Mouse (Mus musculus): Measurements from ENCODE around the gene Atg4b. TPM values are rescaled to one million over a fixed set of nuclear protein-coding genes. Genes with fewer than 3 reads are reported as not detected.
"Not testable (repeated sequence)": the region's sequence is repeated elsewhere in the genome, so short reads cannot be mapped to it uniquely, and the experiment has no call there.

The Atg4b gene
- polyA plus RNA-seq, 1 experiment from 2014 or later, result 80.1 TPM

DNA sequence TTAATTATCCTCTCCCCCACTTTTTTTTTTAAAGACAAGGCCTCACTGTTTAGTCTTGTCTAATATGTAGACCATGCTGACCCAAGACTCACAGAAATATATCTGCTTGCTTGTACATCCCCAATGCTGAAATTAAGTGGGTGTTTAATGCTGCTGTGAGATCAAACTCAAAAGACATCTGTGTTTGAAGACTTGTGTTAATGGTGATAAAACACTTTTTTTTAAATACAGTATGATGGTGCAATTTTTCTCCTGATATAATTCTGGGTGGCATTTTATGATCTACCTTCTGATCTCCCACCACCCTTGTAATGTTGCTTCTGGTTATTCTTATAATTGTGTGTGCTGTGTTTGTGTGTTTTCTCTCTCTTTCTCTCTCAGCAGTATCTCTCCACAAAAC is 4.9 kb downstream of the Atg4b start:
- H3K4me2 ChIP-seq, result peak overlapping the region; percentile 79
- H3K36me3 ChIP-seq, result no peaks in the 10 kb centered on the region
- peak overlapping the region; percentile 97; the same call in 1 of the 2 replicates for H3K4me3 ChIP-seq (replicated peaks)

DNA sequence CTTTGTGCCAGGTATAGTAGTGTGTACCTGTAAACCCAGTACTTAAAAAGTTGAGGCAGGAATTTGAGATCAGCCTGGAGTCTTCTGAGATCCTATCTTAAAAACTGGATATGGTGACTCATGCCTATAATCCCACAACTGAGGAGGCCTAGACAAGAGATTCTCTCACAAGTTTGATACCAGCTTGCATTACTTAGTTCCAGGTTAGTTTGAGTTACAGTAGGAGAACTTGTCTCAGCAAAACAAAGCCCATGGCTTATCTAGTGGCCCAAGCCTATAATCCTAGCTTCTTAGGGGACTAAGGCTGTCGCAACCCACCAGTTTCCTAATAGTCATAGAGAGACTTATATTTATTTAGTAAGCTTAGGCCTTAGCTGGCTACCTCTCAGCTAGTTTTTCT is 8.8 kb downstream of the Atg4b start:
- Histone ChIP-seq H3K27ac (replicated peaks) (no peak overlapping the region), H3K9me3 (replicated peaks) (no peaks in the 10 kb centered on the region), H3K4me2 (no peak overlapping the region), H3K4me1 (peaks cover 29% of the 10 kb centered on the region), H3K4me3 (replicated peaks) (no peak overlapping the region), H3K36me3 (no peaks in the 10 kb centered on the region), H3K9ac (replicated peaks) (no peak overlapping the region), H3K27me3 (replicated peaks) (no peaks in the 10 kb centered on the region)
- ATAC-seq (ENCODE audit: low FRiP score), result no peak
- WGBS, result 86% methylated on average over 1 of the region's 1 CpGs

More for the DNA sequence above, 4.9 kb downstream of the Atg4b start:
- Histone ChIP-seq H3K4me1 (peaks cover 41% of the 10 kb centered on the region), H3K27ac (replicated peaks) (no peak overlapping the region), H3K9me3 (replicated peaks) (no peaks in the 10 kb centered on the region), H3K9ac (replicated peaks) (no peak overlapping the region), H3K27me3 (replicated peaks) (no peaks in the 10 kb centered on the region)
- no peak for ATAC-seq (ENCODE audit: low FRiP score)

DNA sequence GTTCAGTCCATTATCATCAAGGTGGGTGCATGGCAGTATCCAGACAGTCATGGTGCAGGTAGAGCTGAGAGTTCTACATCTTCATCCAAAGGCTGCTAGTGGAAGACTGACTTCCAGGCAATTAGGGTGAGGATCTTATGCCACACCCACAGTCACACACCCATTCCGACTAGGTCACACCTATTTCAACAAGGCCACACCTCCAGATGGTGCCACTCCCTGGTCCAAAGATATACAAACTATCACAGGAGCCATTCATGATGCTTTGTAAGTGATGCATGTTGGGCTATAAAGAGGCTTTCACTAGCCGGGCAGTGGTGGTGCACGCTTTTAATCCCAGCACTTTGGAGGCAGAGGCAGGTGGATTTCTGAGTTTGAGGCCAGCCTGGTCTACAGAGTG is 12.2 kb downstream of the Atg4b start:
- H3K27me3 ChIP-seq (replicated peaks); H3K36me3 ChIP-seq; H3K4me1 ChIP-seq; H3K9me3 ChIP-seq (replicated peaks); H3K27ac ChIP-seq (replicated peaks); ATAC-seq (ENCODE audit: low FRiP score); H3K4me2 ChIP-seq; H3K9ac ChIP-seq (replicated peaks); H3K4me3 ChIP-seq (replicated peaks): not testable (repeated sequence)
- WGBS, result 94% methylated on average over 3 of the region's 3 CpGs

DNA sequence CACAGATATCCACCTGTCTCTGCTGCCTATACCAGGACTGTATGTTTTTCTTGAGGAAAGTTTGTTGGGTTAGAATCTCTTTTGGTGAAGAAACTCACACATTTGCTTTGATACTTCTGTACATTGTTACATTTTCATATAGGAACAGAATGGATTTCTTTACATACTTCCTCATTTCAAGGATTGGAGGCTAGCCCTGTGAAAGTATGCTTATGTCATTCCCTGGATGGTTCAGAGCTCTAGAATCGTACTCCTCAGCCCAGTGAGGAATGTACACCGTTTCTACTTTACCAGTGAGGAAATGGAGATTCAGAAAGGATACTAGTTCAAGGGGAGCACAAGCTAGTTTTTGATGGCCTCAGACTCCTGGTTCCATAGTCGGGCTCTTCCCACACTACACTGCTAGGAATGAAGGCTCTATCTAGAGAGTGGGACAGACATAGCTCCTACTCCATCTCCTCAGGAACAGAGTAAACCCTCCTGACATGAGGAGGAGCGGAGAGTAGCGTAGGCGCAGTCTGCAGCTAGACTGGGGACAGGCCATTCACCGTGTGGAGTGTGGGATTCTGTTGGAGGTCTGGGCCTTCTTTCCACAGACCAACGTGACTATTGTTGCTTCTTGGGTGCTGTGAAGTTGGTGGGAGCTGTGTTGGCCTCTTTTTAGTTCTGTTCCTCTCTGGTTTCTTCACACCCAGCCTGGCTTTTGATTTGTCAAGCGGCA is 13.7 kb downstream of the Atg4b start:
- ATAC-seq (ENCODE audit: low FRiP score), result no peak
- Histone ChIP-seq H3K9ac (replicated peaks) (no peak overlapping the region), H3K4me2 (no peak overlapping the region), H3K4me3 (replicated peaks) (no peak overlapping the region), H3K36me3 (peaks cover 17% of the 10 kb centered on the region), H3K27ac (replicated peaks) (no peak overlapping the region), H3K4me1 (no peaks in the 10 kb centered on the region), H3K27me3 (replicated peaks) (no peaks in the 10 kb centered on the region), H3K9me3 (replicated peaks) (no peaks in the 10 kb centered on the region)
- WGBS, result 93% methylated on average over 9 of the region's 9 CpGs

DNA sequence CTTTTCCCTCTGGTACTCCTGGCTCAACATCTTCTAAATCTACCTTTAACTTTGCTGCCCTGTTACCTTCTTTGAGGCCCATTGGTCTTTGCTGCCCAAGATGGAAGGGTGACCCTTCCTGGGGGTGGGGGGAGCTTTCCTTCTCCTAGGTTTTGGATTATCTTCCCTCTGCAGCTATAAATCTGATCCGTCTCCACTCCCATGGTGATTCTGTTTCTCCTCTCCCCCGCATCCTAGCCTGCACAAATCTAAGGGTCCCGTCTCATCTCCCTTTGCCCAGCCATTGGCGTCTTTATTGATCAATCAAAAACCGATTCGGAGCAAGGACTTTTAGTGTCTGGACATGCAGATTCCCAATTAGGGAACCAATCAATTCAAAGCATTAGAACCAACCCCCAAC is 16.3 kb downstream of the Atg4b start:
- Histone ChIP-seq H3K4me2 (no peak overlapping the region), H3K27ac (replicated peaks) (no peak overlapping the region), H3K36me3 (peaks cover 23% of the 10 kb centered on the region), H3K4me1 (no peaks in the 10 kb centered on the region), H3K27me3 (replicated peaks) (no peaks in the 10 kb centered on the region), H3K9me3 (replicated peaks) (no peaks in the 10 kb centered on the region), H3K9ac (replicated peaks) (no peak overlapping the region), H3K4me3 (replicated peaks) (no peak overlapping the region)
- ATAC-seq (ENCODE audit: low FRiP score), result no peak
- 95% methylated on average over 6 of the region's 6 CpGs for WGBS

DNA sequence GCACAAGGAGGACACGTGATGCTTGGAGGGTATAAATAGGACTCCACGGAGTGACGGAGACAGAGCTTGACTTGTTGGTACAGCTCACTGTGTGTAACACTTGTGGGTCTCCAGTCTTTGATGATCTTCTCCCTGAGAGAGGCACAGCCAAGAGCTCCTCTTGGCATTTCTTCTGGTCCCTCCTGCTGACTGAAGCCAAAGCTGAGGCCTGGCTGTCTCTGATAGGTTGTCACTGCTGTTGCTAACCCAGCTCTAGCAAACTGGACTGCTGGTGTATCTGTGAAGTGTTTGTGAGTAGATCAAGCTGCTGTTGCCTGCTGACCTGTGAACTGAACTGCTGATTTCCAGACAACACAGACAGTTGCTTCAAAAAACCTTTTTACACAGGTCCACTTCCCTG is 18.6 kb downstream of the Atg4b start:
- peaks cover 43% of the 10 kb centered on the region for H3K36me3 ChIP-seq
- no peaks in the 10 kb centered on the region for H3K27me3 ChIP-seq (replicated peaks)
- ATAC-seq (ENCODE audit: low FRiP score), result no peak
- H3K27ac ChIP-seq (replicated peaks), result no peak overlapping the region
- H3K4me1 ChIP-seq, result no peaks in the 10 kb centered on the region
- no peak overlapping the region for H3K4me2 ChIP-seq
- 92% methylated on average over 3 of the region's 3 CpGs for WGBS
- no peak overlapping the region for H3K9ac ChIP-seq (replicated peaks)
- H3K9me3 ChIP-seq (replicated peaks), result no peaks in the 10 kb centered on the region
- no peak overlapping the region for H3K4me3 ChIP-seq (replicated peaks)

DNA sequence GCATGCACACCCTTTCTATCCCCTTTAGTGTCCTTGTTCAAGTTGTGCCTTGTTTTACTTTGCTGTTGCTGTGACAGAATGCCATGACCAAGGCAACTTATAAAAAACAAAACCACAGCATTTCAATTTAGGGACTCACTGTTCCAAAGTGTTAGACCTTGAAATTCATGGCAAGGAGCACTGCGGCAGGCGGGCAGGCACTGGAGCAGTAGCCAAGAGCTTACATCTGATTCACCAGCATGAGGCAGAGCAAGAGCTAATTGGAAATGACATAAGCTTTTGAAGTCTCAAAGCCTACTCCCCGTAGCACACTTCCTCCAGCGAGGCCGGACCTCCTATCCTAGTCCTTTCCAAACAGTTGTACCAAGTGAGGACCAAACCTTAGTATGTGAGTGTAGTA is 25.4 kb downstream of the Atg4b start:
- Histone ChIP-seq H3K4me3 (replicated peaks) (no peak overlapping the region), H3K27me3 (replicated peaks) (no peaks in the 10 kb centered on the region), H3K4me2 (no peak overlapping the region), H3K27ac (replicated peaks) (no peak overlapping the region), H3K9ac (replicated peaks) (no peak overlapping the region), H3K4me1 (no peaks in the 10 kb centered on the region), H3K9me3 (replicated peaks) (no peaks in the 10 kb centered on the region), H3K36me3 (peaks cover 76% of the 10 kb centered on the region)
- ATAC-seq (ENCODE audit: low FRiP score), result no peak
- 95% methylated on average over 5 of the region's 5 CpGs for WGBS

DNA sequence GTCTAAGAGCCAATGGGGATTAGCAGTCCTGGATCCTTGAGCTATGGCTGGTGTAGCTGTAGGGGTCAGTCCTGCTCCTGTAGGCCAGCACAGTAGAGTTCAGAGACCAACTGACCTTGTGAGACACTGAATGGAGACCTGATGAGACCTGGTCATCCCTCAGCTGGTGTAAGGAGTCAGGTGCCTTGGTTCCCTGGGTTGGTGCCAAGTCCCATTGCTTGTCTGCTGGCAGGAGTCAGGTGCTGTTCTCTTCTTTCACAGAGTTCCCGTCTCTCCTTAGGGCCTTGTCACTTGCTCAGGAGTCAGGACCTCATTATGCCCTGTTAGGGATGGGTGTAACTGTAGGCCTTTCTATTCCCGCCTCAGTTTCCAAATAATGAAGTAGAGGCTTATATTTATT is 35.6 kb downstream of the Atg4b start:
- no peaks in the 10 kb centered on the region for H3K27me3 ChIP-seq (replicated peaks)
- no peak overlapping the region for H3K4me2 ChIP-seq
- no peak for ATAC-seq (ENCODE audit: low FRiP score)
- no peak overlapping the region for H3K27ac ChIP-seq (replicated peaks)
- H3K4me3 ChIP-seq (replicated peaks), result no peak overlapping the region
- H3K4me1 ChIP-seq, result no peaks in the 10 kb centered on the region
- no peak overlapping the region for H3K9ac ChIP-seq (replicated peaks)
- peaks cover 95% of the 10 kb centered on the region for H3K36me3 ChIP-seq
- H3K9me3 ChIP-seq (replicated peaks), result no peaks in the 10 kb centered on the region
- 94% methylated on average over 2 of the region's 2 CpGs for WGBS

DNA sequence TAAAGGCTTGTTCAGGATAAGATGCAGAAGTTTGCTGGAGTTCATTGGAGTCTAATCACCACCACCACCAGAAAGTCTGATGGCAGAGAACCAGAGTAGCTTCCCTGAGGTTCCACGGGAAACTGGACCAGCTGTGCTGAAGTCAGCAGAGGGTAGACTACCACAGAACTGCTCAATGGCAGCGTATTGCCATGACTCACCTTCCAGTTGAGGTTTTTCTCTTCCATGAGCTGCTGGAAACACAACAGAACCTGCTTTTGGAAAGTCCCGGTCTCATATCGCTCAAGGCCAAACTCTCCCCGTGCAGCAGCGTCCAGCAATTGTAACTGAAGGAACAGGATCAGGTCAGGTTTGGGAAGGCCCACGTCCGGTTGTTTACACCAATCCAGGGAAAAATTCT is 43.2 kb downstream of the Atg4b start:
- 96% methylated on average over 8 of the region's 8 CpGs for WGBS
- Histone ChIP-seq H3K4me2 (no peak overlapping the region), H3K4me1 (no peaks in the 10 kb centered on the region), H3K27ac (replicated peaks) (no peak overlapping the region), H3K9ac (replicated peaks) (no peak overlapping the region), H3K27me3 (replicated peaks) (no peaks in the 10 kb centered on the region), H3K36me3 (peaks cover 71% of the 10 kb centered on the region), H3K9me3 (replicated peaks) (no peaks in the 10 kb centered on the region), H3K4me3 (replicated peaks) (no peak overlapping the region)
- ATAC-seq (ENCODE audit: low FRiP score), result no peak

DNA sequence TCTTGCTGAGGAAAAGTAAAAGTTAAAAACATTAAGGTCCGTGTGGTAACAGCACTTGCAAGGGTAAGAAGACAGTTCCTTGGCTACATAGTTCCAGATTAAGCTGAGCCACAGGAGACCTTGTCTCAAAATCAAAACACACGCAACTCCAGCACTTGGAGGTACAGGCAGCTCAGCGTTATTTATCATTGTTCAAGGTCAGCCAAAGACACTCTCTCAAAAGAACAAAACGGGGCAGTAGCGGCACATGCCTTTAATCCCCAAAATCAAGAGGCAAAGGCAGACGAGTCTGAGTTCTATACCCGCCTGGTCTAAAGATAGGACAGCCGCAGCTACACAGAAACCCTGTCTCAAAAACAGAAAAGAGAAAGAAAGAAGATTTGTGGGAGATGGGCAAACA is 44.6 kb downstream of the Atg4b start:
- H3K9ac ChIP-seq (replicated peaks), result no peak overlapping the region
- no peak for ATAC-seq (ENCODE audit: low FRiP score)
- peaks cover 61% of the 10 kb centered on the region for H3K36me3 ChIP-seq
- no peak overlapping the region for H3K4me2 ChIP-seq
- H3K27ac ChIP-seq (replicated peaks), result no peak overlapping the region
- 84% methylated on average over 8 of the region's 8 CpGs for WGBS
- no peaks in the 10 kb centered on the region for H3K9me3 ChIP-seq (replicated peaks)
- H3K27me3 ChIP-seq (replicated peaks), result no peaks in the 10 kb centered on the region
- peaks cover 4% of the 10 kb centered on the region for H3K4me1 ChIP-seq
- no peak overlapping the region for H3K4me3 ChIP-seq (replicated peaks)

DNA sequence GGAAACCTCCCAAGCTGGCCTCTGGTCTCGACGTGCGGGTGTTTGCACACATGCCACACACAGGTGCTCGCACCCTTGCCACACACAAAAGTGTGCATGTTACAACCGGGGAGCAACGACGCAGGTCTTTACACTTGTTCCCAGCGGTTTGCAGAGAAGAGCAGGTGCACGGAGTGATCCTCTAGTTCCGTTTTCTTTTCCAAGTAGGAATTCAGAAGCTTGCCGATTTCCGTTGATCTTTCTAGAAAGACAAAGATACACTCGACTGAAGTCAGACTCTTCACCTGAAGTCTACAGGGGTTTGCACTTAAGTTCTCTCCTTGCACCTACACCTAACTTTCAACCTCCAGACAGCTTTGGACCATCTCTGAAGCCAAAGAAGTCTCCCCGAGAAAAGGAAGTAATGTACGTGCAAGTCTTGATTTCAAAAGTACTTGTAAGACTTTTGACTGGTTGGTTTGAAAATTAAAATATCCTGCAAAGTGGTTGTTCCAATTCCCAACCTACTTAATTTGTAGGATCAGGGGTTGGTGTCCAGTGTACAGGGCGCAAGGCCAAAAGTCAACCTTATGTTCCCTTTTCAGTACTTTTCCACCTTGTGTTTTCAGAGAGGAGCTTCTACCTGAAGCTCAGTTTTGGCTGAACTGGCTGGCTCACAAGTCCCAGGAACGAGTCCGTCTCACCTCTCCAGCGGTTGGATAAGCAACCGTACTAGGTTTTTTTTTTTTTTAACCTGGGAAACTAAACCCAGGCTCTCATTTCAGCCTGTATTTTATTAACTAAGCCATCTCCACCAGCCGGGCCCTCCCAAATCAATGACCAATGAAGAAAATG is 49.6 kb downstream of the Atg4b start:
- Histone ChIP-seq H3K4me2 (peak overlapping the region; percentile 77), H3K27ac (replicated peaks) (peak overlapping the region; percentile 78), H3K36me3 (peaks cover 25% of the 10 kb centered on the region), H3K4me1 (peaks cover 40% of the 10 kb centered on the region), H3K4me3 (replicated peaks) (peak overlapping the region; percentile 60), H3K27me3 (replicated peaks) (no peaks in the 10 kb centered on the region), H3K9ac (replicated peaks) (peak overlapping the region; percentile 66), H3K9me3 (replicated peaks) (no peaks in the 10 kb centered on the region)
- WGBS, result 79% methylated on average over 21 of the region's 21 CpGs
- no peak for ATAC-seq (ENCODE audit: low FRiP score)

DNA sequence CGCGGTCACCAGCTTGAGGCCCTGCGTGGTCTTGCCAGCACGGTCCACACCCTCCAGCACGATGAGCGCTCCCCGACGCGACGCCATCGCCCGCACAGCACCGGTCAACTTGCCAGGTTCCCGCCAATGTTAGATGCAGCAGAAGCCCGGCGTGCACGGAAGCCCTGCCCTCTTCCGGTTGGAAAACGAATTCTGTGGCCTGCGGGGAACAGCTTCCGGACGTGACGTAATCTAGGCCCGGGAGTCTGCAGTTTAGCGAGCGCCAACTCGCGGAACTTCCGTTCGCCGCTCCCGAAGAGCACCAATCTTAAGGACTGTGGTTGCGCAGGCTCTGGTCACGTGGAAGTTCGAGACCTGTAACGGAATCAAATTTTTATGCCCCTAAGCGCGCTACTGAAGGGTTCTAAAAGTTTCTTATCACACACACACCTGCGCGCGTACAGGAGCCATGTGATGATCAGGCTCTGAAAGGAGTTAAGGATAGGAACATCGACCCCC is 50.5 kb downstream of the Atg4b start, which contains the start of gene Dtymk:
Gene Dtymk, minus strand, starts transcription at position 194 of the 498 bp plus-strand sequence.
- under 1% methylated on average over 42 of the region's 42 CpGs for whole genome bisulfite sequencing
- H3K36me3 ChIP-seq, result peaks cover 29% of the 10 kb centered on the region

More for the DNA sequence above, 50.5 kb downstream of the Atg4b start, which contains the start of gene Dtymk:
- Histone ChIP-seq H3K4me2 (peak within 1 kb of the TSS; percentile 77), H3K27me3 (replicated peaks) (no peaks in the 10 kb centered on the region), H3K4me3 (replicated peaks) (peak within 1 kb of the TSS; percentile 91), H3K27ac (replicated peaks) (peak within 1 kb of the TSS; percentile 78), H3K9ac (replicated peaks) (peak within 1 kb of the TSS; percentile 66), H3K9me3 (replicated peaks) (no peaks in the 10 kb centered on the region), H3K4me1 (peaks cover 42% of the 10 kb centered on the region)
- ATAC-seq (ENCODE audit: low FRiP score), result peak; percentile 64
